Mouse (Mus musculus) brain, embryonic 14.5 days (tissue): ENCODE measurements at regions not wholly inside any gene's neighbourhood (a gene's known extent, or its start where the extent isn't known, plus 50 kb on each side); places are given as distances from the start of the nearest gene placed in this dataset.

Experiments
- DNase-seq: peaks from one replicate; pipeline ENCODE4 v3.0.0-alpha.2; 2011; ENCODE audit warnings: low read depth
- CTCF ChIP-seq: fragments of 200-500 bp; IDR thresholded peaks from 2 replicates; pipeline ENCODE4 v1.5.1; 2012; ENCODE audit warnings: inconsistent platforms, mild to moderate bottlenecking, moderate library complexity, borderline replicate concordance; ENCODE audit not compliant: insufficient read depth, insufficient read length; ENCODE audit errors: extremely low read depth
- POLR2A ChIP-seq: fragments of 200-500 bp; IDR thresholded peaks from 2 replicates; pipeline ENCODE4 v1.6.1; 2012; ENCODE audit warnings: mild to moderate bottlenecking, inconsistent platforms, borderline replicate concordance; ENCODE audit not compliant: poor library complexity, insufficient read depth, insufficient read length, severe bottlenecking; ENCODE audit errors: extremely low read depth

DNA sequence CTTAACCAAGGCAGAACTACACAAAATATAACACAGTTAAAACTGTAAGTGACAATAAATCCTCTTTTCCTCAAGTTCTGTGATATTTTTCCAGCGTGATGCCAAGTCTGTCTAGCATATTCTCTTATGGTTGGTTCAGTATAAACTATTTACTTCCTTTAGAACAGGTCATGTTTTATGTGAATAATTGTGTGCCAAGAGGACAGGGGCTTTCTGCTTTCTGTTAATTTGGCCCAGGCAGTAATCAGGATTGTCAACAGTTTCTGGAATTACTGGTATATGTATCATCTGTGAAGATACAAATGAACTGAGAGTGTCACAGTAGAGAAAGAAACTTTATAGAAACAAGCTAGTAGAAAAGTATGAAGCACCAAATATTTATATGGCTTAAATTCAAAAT is 1039.5 kb upstream of the Adcyap1 start:
- TF ChIP-seq CTCF (no peak), POLR2A (no peak)
- no peak for DNase-seq

DNA sequence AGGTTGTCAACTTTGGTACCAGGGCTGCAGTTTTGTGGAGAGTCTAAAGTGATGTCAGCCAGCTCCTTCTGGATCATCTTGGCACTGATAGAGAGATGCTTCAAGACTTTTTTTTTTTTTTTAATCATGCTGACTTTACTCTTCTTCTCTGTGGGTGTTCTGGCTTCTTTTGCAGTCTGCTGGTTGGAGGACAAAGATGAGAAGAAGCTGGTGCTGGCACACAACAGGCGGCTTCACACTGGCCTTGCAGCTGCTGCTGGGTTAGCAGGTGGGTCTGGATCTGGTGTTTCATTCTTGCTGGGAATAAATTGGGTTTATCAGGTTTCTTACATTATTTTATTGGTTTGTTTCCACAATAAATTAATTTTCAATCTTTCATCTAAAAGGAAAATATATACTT is 1013.1 kb upstream of the Adcyap1 start:
- DNase-seq: no peak
- no peak for TF ChIP-seq POLR2A

GRCm38 (mm10) chr17:92210730-92211129 is 988.1 kb upstream of the Adcyap1 start:
- DNase-seq: peak; percentile 51
- TF ChIP-seq POLR2A (no peak), CTCF (peak; percentile 34; the same call in 1 of the 2 replicates)

DNA sequence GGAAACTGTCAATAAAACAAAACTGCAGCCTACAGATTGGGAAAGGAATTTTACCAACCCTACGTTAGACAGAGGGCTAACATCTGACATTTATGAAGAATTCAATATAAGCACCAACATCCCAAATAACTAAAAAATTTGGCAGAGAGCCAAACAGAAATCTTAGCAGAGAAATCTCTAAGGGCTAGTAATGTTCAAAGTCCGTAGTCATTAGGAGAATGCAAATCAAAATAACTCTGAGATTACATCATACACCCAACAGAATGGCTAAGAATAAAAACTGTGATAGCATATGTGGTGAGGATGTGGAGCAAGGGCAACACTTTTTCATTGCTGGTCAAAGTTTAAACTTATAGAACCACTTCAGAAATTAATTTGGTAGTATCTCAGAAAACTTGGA is 982.4 kb upstream of the Adcyap1 start:
- no peak for TF ChIP-seq CTCF
- no peak for TF ChIP-seq POLR2A
- no peak for DNase-seq
